Mouse (Mus musculus): ENCODE results near the gene Zfp143.

DNA sequence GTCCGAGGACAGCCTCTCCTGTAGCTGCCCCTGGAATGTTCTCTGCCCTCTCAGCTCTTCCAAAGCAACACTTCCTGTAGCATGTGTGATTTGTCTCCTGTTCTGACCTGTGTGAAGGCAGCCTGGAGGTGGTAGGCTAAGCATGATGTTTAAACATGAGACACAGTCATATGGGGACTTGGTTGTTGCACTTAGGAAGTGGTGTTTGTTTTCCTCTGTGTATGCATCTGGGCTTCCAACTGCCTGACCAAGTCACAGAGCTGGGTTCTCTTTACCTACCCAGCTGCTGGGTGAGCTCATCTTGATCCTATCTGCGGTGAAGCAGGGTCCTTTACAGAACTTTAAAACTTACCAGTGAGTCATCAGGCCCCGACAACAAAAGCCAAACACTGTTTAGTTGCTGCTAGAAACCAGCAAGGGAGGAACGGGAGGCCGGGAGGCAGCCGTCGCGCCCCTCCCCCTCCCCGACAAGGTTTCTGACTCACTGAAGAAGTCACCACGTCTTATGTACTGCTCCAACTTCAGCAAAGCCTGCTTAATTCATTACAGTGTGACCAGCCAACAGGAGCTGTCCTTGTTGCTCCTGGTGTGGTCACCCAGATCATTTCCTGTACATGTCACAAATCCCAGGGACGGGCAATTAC lies 48.1 kb downstream of the Zfp143 start:
- no peak for TF ChIP-seq CTCF (IDR thresholded peaks at IDR 0.05; ENCODE audit: low read depth, low read length)
- TF ChIP-seq POLR2A (IDR thresholded peaks at IDR 0.05; ENCODE audit: insufficient read depth, low read length), result no peak
- no peak for TF ChIP-seq EP300 (IDR thresholded peaks at IDR 0.05; ENCODE audit: insufficient read depth, low read depth, low read length)

Measured in ES-Bruce4 (cell line).